Mouse (Mus musculus): ENCODE measurements around the gene Ago3. TPM values are rescaled to one million over a fixed set of nuclear protein-coding genes. Genes with fewer than 3 reads are reported as not detected.

Gene Ago3
- polyA plus RNA-seq, 1 experiment = 13.3 TPM

DNA sequence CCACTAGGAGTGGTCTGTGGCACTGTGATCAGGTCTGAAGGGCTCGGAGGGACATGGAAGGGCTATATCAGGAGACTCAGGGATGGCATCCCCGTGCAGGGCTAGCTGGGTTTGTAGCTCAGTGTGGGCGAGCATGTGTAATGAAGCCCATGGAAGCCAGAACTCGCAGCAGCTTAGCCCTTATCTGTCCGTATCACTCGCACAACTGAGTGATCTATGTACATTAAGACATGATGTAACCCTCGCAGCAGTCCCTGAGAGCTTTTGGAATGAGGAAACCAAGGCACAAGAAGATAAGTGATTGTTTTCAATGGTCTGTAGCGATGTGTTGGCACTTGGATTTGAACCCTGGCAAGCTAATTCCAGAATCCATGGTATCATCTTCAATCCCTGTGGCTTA is 145.8 kb downstream of the Ago3 start:
- H3K27ac ChIP-seq (ENCODE audit: insufficient read depth, low read length) = no peak overlapping the region
- 92% methylated on average over 8 of the region's 8 CpGs for WGBS
- no peak overlapping the region for H3K4me3 ChIP-seq (replicated peaks; ENCODE audit: insufficient read depth, low read depth, low read length)
- no peak for TF ChIP-seq CTCF (IDR thresholded peaks at IDR 0.05; ENCODE audit: borderline replicate concordance, insufficient read depth, low read depth, low read length)
- TF ChIP-seq POLR2A (IDR thresholded peaks at IDR 0.05; ENCODE audit: borderline replicate concordance, insufficient read depth, low read length) = no peak
- no peak for DNase-seq
- peaks cover under 1% of the 10 kb centered on the region; the same call in 1 of the 2 replicates for H3K4me1 ChIP-seq (ENCODE audit: control insufficient read depth, insufficient read depth, low read length)
- peaks cover 3% of the 10 kb centered on the region; the same call in 1 of the 2 replicates for H3K27me3 ChIP-seq (ENCODE audit: control insufficient read depth, insufficient read depth, low read length)

DNA sequence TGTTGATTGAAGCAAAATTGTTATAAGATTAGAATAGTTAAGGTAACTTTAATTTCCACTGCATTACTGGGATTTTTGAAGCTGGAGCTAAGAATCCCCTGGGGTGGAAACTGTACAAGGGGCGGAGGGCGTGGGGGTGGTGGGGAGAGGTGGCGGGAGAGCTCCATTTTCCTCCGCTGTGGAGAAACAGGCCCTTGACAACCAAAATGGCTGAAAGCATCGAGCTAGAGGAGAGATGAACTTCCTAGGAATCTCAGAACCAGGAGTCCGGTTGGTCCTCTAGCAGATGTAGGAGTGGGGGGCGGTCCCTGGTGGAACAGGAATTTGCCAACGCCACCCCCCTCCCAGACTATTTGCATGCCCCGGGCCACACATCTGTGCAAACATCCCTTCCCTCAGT is 147.7 kb downstream of the Ago3 start:
- WGBS = 80% methylated on average over 9 of the region's 9 CpGs

More for the DNA sequence above, 147.7 kb downstream of the Ago3 start:
- no peak for TF ChIP-seq CTCF (IDR thresholded peaks at IDR 0.05; ENCODE audit: borderline replicate concordance, insufficient read depth, low read depth, low read length)
- no peak overlapping the region for H3K4me3 ChIP-seq (replicated peaks; ENCODE audit: insufficient read depth, low read depth, low read length)
- DNase-seq = no peak
- H3K4me1 ChIP-seq (ENCODE audit: control insufficient read depth, insufficient read depth, low read length) = peaks cover 13% of the 10 kb centered on the region
- no peak overlapping the region for H3K27ac ChIP-seq (ENCODE audit: insufficient read depth, low read length)
- peaks cover under 1% of the 10 kb centered on the region; the same call in 1 of the 2 replicates for H3K27me3 ChIP-seq (ENCODE audit: control insufficient read depth, insufficient read depth, low read length)

Other genes with a start within 250 kb of the Ago3 start
- 122 TPM in 2 replicates for gene Thrap3, start 226.8 kb downstream of the Ago3 start, polyA plus RNA-seq (2012; rRNA removed)
- 274 and 283 TPM in 2 replicates for gene Map7d1, start 173.2 kb downstream of the Ago3 start, polyA plus RNA-seq (2012; rRNA removed)
- 175 TPM in 2 replicates for gene Trappc3, start 167.2 kb downstream of the Ago3 start, polyA plus RNA-seq (2012; rRNA removed)
- gene Col8a2, start 142.8 kb downstream of the Ago3 start, polyA plus RNA-seq (2012; rRNA removed) = 0.93 and 2.0 TPM in 2 replicates
- 45.8 and 49.7 TPM in 2 replicates for gene Adprhl2, start 107.9 kb downstream of the Ago3 start, polyA plus RNA-seq (2012; rRNA removed)
- gene Tekt2, start 103.9 kb downstream of the Ago3 start, polyA plus RNA-seq (2012; rRNA removed) = 4.1 and 4.7 TPM in 2 replicates
- 37.0 and 38.1 TPM in 2 replicates for gene Ago1, start 39.0 kb upstream of the Ago3 start, polyA plus RNA-seq (2012; rRNA removed)
- 4.9 TPM in 2 replicates for gene Ago4, start 103.9 kb upstream of the Ago3 start, polyA plus RNA-seq (2012; rRNA removed)
- gene Clspn, start 127.4 kb upstream of the Ago3 start, polyA plus RNA-seq (2012; rRNA removed) = 0.49 and 0.67 TPM in 2 replicates
- gene 5730409E04Rik, start 180.3 kb upstream of the Ago3 start, polyA plus RNA-seq (2012; rRNA removed) = 64.7 and 68.6 TPM in 2 replicates
- gene Psmb2, start 248.1 kb upstream of the Ago3 start, polyA plus RNA-seq (2012; rRNA removed) = 170 and 173 TPM in 2 replicates